Mouse (Mus musculus): ENCODE measurements around the gene Aloxe3.

- TF ChIP-seq CTCF (IDR thresholded peaks at IDR 0.05; ENCODE audit: low read depth) (no peak), EP300 (IDR thresholded peaks at IDR 0.05; ENCODE audit: low read depth) (no peak)
These were observed 31.1 kb downstream of the Aloxe3 start, which contains the start of gene Alox12b for GRCm38 (mm10) chr11:69156800-69157199.
